Mouse (Mus musculus) layer of hippocampus, adult 11-12 months (tissue): Measurements from ENCODE around the gene Ddrgk1.
"Not testable (repeated sequence)": the region's sequence is repeated elsewhere in the genome, so short reads cannot be mapped to it uniquely, and the experiment has no call there.

ENCODE experiments used
- DNase-seq: peaks from one replicate; pipeline ENCODE4 v3.0.0; 2022; ENCODE audit warnings: low spot score

Ddrgk1 gene

DNA sequence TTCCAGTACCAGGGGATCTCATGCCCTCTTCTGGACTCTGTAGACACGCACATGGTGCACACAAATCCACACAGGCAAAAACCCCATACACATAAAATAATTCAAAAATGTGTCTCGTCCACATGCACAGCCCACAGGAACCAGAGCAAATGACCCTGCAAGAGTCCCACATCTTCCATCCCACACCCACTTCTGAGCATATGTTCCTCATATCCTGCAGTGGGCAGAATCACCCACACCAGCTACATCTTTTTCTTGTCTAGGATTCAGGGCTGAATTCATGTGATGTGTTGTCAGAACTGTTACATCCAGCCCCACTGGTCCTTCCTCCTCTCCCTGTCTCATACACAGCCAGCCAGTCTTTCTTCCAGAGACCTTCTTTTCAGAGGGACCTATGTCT, 11.2 kb downstream of the Ddrgk1 start:
- no peak for DNase-seq

DNA sequence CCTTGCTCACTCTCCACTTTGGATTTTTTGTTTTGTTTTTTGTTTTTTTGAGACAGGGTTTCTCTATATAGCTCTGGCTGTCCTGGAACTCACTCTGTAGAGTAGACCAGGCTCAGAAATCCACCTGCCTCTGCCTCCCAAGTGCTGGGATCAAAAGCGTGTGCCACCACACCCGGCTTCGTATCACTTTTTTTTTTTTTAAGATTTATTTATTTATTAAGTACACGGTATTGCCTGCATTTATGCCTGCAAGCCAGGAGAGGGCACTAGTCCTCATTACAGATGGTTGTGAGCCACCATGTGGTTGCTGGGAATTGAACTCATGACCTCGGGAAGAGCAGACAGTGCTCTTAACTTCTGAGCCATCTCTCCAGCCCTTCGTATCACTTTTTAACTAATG, 15.4 kb downstream of the Ddrgk1 start:
- not testable (repeated sequence) for DNase-seq

DNA sequence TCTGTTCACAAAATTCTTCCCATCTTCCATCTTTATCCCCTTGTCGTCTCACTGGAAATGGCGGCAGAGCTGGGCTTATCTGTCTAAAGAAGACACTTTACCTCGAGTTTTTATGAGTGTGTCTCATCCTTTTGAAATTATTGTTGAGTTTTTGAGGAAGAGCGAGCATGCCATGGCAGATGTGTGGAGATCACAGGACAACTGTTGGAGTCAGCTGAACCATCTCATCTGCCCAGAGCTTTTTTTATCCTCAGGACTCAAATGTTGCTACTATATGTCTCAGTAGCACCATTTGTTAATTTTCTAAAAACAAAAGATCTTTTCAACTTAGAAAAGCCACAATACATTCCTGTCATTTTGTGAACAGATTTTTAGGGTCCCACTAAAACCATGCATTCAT, 19.3 kb downstream of the Ddrgk1 start:
- DNase-seq: no peak

DNA sequence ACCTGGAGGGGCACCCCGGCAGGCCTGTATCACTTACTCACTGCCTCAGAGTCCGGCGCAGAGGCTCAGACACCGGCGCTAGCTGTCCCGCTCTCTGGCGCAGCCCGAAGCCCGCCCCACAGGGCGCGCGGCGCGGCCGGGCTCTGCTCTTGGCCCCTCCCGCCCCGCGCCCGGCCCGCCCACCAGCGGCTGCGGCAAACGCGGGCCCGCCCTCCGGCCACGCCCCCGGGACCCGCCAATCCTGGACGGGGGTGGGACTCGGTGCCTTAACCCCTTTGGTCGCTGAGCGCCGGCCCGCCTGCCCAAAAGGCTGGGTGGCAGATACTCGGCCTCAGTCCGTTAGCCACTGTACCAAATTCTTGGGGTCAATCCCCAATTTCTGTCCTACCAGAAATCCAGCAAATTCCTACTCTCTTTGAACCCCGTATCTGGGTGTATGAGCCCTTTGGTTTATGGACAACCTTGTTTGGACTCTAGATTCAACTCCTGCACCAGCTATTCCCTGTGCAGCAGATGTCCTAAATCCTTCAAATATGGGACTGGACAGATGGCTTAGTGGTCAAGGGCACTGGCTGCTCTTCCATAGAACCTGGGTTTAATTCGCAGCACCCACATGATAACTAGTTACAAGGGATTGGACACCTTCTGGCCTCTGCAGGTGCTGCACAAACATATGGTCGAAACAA, 21.6 kb downstream of the Ddrgk1 start, which contains the start of gene Lzts3:
TSS of gene Lzts3 (minus strand) at position 120 of the 686 bp plus-strand sequence.
- DNase-seq: peak; percentile 91

DNA sequence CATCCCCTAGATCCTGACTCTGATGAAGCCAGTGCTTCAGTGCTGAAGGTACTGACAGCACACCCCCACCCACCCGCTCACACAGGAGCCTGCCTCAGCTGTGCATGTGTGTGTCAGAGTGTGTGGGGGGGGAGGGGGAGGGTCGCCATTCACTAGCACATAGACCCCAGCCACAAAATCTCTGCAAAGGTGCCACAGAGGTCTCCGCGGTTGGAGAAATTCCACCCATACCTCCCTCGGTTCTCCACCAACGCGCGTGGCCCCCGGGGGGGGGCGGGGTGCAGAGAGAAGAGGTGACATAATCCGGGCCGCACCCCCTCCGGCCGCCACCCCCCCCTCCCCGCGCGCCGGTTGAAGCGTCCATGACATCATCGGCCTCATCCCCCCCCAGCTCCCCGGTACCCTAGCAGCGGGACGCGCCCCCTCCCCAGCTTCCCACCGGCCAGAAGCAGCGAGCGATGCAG, 22.2 kb downstream of the Ddrgk1 start:
- no peak for DNase-seq

DNA sequence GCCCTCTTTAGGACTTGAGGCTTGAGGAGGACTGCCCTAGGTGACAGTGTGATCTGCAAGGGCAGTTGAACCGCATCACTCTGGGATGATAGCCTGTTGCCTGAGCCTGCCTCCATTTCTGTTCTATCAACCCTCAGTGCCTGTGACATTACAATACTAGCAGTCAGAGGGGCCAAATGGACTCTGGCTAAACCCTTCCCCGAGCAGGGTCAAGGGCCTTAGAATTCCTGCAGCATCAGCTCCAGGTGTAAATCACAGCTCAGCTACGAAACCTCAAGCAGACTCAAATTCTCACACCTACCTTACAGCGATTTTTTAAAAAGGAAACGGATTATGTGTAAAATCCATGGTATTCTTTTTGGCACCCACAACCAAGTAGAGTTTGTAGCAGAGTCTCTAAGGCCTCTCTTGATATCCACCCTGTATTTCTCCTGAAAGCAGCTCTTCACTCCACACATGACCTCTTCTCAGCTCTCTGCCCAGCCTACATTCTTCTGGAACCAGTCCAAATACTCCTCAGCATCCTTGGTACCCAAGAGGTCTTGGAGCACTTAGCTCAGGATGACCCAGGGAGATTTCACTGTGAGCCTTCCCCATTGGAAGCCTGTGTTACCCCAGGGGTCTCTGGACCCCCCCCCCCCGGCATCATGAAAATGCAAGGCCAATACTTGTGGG, 23.0 kb downstream of the Ddrgk1 start:
- no peak for DNase-seq

DNA sequence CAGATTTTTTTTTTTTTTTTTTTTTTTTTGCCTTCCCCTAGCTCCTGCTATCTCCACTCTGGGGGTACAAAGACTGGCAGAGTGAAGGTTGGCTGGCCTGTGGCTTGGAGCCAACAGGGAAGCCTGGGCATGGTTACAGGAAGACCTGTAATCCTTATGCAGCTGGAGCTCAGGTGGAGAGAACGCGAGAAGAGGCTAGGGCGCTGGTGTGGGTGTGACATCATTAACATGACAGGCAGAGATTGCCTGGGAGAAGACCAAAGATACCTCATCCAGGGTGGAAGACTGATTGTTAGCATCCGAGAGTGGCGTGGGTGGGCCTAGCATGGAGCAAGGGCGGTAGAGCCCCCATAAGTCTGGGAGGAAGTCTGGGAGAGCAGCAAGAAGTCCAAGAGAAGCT, 25.2 kb downstream of the Ddrgk1 start:
- no peak for DNase-seq

DNA sequence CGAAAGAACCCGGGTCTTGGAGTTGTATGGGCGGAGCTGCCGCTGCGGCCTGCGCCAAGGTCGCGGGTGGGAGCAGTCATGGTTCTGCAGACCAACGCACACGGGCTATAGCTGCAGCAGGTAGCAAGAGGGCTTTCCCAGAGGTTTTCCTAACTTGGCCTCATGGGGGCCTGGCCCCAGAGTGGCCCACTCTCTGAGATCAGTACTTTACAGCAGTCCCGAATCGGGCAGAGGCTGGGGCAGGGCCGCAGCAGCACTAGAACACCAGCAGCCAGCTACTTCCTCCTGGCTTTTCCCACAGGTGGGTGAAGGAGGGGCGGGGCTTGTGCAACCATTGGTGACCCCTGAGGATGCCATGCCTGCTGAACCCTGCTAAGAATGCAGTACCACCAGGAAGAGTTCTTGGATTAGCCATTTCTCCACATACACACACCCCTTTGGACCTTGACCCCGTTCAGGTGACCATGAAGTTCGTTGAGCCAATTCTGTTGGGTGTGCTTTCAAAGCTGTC, 26.3 kb downstream of the Ddrgk1 start:
- no peak for DNase-seq

DNA sequence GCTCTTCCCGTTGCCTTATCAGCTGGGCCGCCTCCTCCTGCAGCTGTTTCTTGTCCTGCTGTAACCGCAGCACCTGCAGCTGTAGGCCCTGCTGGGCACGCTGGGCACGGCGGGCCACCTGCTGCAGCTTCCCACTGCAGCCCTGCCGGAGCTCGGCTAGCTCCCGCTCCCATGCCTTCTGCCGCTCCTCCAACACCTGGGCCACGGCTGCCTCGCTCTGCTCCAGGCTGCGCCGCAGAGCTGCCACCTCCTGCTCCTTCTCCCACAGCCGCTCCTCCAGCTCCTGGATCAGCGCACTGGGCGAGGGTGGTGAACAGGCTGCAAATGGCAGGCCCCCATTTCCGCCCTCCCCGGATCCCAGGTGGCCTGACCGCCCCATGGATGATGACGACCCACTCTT, 28.6 kb downstream of the Ddrgk1 start:
- no peak for DNase-seq

DNA sequence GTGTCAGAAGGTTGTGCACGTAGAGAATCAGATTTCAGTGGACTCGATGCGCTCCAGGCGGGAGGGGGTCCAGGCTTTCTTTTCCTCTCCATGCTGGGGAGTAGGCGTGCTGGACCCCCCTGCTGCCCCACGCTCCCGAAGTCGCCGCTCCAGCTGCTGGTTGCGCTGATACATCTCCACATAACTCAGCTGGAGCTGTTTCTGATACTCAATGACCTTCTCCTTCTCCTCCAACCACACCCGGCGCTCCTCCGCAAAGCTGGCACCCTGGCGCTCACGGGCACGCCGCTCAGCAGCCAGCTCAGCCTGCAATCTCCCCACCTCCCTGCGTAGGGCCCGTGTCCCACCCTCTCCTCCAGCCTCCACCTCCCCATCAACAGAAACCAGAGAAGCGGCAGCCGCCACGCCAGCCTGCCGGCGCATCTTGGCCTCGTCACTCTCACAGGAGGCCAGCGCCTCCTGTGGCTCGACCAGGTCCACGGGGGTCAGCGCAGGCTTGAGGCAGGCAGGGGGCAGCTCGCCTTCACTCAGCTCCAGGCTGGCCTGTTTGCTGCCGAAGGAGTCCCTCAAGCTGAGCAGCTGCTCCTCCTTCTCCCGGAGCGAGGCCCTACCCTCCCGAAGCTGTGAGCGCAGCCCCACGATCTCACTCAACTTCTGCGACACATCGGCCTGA, 29.6 kb downstream of the Ddrgk1 start:
- DNase-seq: no peak

DNA sequence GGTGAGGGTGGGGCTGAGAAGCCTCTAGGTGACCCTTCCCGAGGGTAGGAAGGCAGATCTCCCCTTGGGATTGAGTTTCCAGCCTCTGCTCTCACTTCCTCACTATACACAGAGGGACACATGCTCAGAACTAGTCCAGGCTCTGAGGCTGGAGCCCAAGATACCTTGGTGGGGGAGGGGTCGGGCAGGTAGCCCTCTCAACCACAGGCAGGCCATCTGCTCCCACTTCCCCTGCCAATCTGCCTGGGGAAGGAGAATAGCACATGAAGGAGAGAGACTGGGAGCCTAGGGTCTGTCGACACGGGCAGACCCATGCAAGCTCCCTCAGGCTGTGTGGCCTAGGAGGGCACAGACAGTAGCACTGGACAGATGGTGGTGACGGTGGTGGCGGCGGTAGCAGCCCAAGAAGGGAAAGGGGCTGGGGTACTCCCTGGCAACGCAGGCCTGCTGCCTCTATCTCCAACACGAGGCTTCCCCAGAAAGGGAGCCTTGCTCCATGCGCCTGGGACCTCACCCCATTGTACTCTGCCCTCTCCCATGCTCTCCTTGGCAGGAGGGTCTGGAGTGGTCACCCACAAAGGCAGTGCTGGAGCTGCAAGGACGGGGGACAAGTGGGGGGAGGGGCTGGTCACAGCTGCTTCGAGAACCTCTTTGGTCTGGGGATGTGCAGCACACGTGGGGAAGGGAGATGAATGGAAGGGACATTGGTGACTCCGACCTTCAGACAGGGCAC, 30.3 kb downstream of the Ddrgk1 start:
- no peak for DNase-seq

DNA sequence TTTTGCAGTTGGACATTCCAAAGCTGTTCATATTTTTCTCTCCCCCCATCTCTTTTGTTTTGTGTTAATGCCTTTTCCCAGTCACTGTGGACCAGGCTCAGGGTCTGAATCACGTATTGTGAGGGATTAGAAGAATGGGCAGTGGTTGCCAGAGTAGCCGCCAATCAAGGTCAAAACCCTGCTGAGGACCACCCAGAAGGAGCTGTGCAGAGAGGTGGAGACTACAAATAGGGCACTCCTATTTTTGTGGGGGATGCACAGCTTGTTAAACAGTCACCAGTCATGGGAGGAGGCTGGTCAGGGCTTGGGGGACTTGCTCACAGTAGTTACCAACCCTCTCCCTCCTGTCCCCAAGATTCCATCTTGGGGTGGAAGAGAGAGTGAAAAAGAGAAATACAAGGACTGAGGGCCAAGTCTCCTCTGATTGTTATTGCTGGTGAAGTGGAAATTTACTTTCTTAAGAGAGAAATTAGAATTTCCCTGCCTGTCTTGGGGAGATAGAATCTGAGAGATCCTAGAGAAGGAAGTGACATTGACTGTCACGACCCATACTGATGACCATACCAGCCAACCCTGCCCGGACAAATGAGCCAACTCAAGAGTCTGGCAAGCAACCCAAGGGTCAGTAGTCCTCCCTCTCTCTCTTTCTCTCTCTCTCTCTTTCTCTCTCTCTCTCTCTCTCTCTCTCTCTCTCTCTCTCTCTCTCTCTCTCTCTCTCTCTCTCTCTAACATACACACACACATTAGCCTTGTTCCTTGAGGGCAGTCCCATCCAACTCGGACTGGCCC, 31.4 kb downstream of the Ddrgk1 start:
- no peak for DNase-seq

DNA sequence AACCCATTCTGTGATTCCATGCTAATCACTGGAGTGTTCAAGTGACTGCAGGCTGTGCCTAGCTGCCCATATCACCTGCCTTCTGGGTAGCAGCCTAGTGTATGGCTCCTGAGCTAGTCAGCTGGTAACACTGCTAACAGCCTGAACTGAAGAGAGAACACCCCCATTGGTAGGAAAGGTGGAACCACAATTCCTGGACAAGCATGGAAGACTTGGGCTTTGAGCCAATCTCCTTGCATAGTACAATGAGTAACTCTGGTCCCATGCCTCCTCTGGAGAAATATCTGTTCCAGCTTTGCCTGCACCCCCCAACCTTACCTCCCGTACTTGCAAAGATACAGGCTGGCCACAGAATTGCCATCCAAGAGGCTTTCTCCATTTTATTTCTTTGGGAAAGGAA, 32.0 kb downstream of the Ddrgk1 start:
- no peak for DNase-seq

DNA sequence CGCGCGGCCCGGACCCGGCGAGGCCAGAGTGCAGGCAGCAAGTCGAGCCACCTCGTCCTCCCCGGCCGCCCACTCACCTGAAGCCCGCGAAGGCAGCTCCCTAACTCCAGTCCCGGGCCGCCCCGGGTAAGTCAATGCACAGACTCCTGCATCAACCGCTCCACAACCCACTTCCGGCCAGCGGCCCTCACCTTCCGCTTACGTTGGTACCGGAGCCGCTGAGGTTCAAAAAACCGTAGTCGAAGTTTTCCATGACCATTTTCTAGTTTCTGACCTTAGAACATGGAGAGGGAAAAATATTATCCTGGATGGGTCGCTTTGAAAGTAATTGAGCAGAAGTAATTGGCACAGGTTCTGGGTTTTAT, 34.6 kb downstream of the Ddrgk1 start, which contains the start of the genes Fastkd5 and Ubox5:
TSS of gene Fastkd5 (minus strand) at position 189 of the 365 bp plus-strand sequence.
TSS of gene Ubox5 (minus strand) at position 200 of the 365 bp plus-strand sequence.
- peak; percentile 90 for DNase-seq

DNA sequence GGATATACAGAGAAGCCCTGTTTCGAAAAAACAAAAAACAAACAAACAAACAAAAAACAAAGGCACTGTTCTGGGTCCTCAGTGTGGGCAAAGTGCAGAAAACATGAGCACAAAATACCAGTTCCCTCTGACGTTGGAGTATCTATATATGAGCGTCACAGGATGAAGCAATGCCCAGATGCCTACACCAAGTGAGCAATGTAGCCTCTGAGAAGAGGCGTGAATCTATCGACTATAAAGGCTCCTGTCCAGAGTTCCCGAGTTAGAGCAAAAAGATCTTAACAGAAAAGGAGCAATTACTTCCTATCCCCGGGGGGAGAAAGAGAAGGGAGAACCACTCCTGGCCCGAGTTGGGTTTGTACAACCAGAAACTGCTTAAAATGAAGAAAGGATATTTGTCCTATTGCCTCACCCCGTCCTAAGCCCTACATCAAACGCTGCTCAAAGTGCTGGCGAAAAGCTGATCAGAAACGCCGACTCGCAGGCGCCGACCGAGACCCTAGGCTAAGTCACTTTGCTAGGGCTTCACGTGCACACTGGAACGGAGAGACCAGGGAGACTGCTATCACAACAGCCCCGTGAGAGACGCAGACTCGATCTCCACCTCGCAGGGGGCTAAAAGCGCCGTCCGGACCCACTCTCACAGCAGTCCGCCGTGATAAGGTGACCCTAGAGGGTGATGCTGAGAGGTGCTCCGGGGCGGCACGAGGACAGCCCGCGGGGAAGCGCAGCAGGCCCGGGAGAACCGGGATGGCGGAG, 35.2 kb downstream of the Ddrgk1 start:
- DNase-seq: no peak

DNA sequence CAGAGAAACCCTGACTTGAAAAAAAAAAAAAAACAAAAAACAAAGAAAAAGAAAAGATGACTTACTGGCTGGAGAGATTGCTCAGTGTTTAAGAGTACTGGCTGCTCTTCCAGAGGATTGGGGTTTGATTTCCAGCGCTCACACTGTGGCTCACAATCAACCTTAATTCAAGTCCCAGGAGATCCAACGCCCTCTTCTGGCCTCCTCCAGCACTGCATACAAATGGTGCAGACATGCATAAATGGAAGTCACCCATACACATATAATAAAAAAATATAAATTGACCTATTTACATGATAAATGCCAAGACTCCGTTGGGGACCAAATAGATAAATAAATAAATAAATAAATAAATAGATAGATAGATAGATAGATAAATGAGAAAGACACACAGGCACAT, 36.0 kb downstream of the Ddrgk1 start:
- no peak for DNase-seq

DNA sequence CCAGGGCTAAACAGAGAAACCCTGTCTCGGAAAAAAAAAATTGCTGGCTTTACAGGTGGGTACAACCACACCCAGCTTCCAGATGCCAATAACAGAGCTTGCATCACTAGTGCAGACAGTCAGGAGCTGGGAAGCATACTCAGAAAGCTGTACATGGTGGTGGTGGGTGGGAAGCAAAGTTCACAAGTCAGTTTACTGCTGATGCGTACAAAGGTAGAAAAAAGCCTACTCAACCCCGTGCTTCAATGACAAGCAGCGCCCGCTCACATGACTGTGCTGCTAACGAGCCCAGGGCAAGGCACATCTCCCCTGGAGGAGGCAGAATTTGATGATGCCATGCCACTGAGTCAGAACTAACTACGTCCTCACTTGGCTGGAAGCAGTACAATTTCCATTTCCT, 45.5 kb downstream of the Ddrgk1 start:
- no peak for DNase-seq

DNA sequence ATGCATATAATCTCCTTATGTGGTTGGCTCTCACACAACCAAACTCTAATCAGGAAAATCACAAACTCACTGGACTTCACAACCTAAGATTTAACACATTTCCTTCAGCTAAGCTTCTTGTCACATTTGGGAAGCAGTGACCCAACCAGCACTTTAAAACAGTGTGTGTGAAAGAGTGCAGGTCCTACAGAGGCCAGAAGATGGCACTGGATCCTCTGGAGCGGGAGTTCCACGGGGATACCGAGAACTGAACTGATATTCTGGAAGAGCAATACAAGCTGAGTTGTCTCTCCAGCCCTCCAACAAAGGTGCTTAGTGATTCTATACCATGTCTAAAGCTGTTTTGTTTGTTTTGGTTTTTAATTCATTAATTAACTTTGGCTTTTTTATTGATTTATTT, 51.4 kb downstream of the Ddrgk1 start:
- no peak for DNase-seq
